Mouse (Mus musculus) monocyte, adult 2 months (primary cell): ENCODE measurements at regions not wholly inside any gene's neighbourhood (a gene's known extent, or its start where the extent isn't known, plus 50 kb on each side); places are given as distances from the start of the nearest gene placed in this dataset.

Source experiments
- DNase-seq, 2 experiments: peaks; one replicate each; pipeline ENCODE4 v3.0.0; 2022; ENCODE audit warnings: low spot score in 2 of 2, low read depth in 1 of 2

DNA sequence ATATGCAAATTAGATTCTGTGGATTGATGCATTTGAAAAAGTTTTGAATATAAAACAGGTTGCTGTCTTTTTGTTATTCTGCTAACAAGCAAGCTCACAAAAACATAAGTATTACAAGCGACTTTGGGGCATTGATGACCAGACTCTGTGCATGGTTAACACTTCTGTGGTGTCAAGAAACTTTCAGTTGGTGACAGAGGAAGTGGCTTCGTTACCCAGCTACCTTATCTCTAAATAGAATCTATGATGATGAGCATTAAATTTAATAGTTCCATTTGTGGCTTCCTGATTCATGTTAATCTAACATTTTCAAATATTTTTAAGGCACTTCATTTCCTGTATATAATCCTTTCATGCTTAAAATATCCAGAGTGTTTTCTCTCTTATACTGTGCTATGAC, 100.8 kb downstream of the Tm2d1 start:
- no peak for DNase-seq

DNA sequence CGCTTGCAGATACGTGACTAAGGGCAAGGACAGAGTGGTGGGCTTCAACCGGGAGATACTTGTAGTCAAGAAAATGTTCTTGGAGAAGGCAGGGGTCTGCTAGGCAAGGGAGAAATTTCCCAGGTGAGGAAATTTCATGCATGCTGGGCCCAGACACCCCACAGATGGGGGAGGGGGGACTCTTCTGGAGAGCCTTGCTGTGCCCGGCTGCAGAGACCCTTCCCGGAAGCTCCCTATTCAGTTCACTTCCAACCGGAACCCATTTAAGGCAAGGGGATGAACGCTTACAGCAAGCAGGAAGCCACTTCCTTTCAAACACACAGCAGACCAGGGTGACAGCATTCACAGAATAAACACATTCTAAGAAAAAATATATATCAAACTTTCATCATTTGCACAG, 124.8 kb downstream of the Tm2d1 start:
- no peak for DNase-seq

DNA sequence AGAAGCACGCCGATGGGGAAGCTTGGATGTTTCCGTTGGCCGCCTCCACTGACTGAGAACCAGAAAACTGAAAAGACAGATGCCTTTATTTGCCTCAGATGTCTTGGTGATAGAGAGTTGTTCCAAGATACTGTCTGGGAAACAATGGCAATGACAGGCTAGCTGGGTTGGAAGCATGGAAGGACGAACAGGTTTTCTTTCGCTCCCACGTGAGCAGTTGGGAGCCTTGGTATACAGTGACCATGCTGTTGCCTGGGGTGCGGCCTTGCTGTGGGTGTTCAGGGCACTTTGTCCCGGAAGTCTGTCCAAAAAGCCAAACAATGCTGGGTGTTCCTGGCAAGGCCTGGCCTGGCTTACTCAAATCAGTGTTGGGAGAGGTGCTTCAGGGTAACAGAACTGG, 125.4 kb downstream of the Tm2d1 start:
- DNase-seq, result no peak

DNA sequence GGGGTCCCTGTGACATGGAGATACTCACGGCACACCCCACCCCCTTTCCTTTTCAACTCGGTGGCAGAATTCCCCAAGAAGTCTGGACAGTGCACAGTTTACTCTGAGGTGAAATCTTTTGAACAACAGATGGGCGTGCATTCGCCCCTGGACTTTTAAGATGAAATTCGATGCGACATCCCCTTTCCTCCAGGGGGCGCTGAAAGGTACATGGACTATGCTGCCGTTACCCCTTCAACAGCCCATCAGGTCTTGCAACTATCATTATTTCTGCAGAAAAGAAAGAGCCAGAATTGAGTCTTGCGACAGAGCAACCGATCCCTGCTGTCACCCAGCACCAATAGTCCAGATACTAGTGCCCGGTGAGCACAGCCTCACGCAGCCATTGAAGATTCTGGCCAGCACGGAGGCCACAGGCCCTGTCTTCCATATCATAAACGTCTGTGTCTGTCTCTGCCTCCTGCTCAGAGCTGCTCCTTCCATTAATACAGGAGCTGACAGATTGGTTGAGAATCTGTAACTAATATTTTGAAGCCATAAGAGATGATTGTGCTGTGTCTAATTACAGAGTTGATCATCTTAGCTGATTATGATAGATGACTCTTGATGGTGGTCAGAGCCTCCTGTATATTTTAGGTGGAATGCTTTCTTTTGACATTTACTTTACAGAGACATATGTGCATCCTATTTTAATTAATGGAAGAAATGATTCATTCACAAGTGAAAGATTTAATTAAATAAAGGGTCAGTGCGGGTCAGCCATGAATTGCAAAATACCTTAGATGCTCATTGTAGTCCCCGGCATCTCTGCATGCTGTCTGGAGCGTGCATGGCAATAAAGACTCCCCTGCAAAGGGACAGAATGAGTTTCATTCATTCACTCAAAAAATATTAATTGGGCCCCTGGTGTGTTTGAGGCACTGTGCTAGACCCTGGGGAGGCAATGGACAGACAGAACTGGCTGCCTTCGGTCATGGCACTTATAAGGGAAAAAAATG, 128.0 kb downstream of the Tm2d1 start:
- DNase-seq, result no peak

DNA sequence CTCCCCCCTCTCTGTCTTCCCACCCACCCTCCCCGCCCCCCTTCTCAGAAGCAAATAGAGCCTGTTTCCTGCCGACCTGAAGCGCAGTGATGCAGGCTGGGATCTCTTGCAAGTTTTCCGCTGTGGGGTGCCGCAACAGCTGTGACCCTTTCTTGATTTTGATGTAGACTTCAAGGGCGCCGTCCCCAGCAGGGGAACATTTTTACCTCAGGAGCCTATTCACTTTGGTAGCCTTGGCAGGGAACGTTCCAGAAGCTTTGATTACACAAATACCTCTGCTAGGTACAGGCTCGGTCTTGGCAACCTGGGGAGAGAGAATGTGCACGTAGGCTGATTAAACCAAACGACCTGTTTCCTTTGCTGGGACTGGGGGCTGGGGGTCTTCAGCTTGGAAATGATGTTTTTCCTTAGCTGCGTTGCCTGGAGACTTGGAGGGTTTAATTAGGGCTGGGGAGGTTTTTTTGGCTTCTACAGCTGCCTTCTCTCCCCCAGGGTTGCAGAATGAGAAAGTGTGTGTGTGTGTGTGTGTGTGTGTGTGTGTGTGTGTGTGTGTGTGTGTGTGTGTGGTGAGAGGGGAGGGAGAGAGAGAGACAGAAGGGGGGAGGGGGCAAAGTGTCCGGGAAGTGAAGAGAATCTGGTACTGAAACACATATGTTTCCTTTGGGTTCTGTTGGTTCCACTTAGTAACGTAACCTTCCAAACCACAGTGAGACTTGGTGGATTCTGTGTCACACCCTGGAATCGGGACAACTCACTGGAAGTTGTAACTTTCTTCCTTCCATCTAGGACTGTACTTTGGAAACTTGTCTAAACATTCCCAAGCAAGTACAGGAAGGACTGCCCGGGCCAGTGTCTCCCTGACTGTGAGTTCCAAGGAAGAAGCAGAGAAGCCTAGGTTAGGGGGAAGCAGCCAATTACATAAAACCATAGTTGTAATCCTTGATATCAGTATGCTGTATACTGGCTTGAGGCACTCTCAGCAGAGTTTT, 138.9 kb downstream of the Tm2d1 start:
- no peak for DNase-seq

DNA sequence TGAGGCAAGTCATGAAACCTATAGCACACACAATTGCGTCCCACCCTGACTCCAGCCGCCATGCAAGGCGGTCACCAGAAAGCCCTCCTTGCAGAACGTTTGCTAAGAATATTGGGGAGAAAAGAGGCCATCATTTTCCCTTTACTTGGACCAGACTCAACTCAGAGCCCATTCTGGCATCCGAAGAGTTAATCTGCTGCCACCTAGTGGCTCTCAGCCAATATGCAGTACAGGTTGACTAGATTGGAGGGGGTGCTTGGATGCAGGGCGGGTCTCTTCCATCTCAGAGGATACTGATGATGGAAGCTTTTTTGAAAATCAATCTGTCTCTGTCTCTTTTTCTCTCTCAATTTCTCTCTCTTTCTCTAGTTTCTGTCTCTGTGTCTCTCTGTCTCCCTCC, 139.6 kb downstream of the Tm2d1 start:
- peak in 1 of 2 experiments; percentile 3 for DNase-seq

DNA sequence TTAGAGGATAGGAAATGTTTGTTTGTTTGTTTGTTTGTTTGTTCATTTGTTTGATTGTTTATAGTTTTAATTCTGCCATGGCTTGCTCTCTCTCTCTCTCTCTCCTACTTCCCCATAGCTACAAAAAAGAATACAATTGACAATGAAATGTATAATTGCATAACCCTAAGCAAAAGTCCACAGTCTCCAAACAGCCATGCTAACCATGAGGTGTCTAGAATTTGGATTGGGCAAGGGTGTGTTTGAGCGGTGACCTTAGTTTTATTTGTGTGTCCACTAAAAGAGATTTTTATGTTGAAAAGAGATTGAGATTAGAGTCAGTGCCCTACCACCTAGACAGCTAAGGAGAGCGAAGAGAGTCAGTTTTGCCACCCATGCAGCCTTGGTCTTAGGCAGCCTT, 141.2 kb downstream of the Tm2d1 start:
- no peak for DNase-seq

DNA sequence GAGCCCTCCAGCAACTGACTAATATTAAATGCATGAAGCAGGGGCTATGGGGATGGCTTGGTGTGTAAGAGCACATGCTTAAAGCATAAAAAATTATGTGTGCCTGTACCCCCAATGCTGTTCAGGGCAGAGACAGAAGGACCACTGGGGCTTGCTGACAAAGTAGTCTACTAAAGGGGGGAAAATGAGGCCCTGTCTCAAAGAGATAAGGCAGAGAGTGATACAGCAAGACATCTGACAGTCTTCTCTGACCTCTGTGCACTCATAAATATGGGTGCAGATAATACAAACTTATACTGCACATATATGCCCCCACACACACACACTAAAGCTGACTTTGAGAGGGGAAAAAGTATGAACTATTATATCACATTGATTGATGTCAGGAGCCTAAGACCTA, 142.8 kb downstream of the Tm2d1 start:
- no peak for DNase-seq

DNA sequence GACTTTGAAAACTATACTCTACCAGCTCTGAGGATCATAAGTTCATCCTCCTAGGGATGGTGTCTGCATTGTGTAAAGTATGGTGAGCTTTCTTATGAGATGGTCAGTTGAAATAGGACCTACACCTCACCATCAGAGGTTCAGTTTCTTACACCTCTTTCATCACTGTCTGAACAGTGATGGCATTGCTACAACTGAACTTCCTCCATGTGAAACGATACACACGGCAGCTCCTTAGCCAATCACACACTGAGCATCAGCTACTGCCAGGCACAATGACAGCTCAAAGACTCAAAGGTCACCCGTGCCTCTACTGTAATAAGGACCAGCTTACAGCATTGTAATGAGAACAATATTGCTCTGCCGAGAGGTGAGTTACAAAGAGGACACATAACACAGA, 145.0 kb downstream of the Tm2d1 start:
- no peak for DNase-seq

DNA sequence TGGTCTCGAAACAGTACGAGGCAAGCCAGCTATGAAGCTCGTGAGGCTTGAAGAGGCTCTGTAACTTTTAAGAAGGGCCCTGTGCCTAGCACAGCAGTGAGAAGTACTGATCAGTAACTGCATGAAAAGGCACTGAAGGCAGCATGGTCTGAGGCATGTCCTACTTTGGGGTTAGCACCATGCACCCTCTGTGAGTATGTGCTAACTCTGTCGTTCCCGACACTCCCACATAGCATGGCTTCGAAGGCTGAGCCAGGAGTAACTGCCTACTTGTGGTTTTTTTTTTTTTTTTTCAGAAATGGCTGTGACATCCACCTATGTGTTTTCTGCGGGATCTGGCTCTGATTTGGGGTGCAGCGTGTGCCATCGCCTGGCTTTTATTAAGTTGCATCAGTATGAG, 145.6 kb downstream of the Tm2d1 start:
- no peak for DNase-seq

DNA sequence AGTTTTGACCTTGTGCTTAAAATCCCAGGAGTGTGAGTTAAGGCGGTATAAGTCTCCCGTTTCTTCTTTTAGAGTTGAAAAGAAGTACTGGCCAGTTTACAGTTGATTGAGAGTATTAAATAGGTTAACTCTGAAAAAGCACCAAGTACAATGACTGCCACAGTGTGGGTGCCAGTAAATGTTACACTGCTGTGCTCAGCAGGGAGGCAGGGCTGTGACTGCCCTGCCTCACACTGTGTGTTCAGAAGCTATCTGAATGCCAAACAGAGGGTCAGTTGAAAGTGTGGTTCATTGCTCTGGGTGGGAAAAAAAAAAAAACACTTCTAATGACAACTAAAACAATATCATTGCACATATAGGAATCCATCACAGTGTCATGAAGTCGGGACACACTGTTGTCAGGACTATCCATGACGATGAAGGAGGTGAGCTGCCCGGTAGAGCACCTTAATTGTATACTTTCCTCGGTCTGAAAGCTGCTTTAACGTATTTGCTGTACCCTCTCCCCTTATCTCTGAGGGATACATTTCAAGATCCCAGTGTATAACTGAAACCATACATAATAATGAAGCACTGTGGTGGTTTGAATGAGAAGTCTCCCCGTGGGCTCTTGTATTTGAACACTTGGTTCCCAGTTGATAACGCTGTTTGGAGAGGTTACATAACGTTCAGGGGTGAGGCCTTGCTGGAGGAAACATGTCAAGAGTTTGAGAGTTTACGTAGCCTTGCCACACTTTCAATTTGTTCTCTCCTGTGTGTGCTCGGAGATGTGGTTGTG, 146.9 kb downstream of the Tm2d1 start:
- no peak for DNase-seq

DNA sequence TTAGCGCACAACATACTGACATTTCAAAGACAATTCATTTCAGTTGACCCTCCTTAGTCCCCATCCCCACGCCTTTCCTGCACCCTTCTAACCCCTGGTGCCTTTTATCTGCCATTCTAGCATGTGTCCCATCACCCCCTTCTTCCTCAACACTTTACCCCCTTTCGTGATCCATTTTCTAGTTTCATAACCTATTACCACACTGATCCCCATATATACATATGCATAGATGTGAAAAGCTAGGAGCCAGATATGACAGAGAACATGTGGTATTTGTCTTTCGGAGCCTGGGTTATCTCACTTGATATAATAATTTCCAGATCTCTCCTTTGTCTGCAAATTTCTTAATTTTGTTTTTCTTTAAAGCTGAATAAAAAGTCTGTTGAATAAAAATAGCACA, 154.9 kb downstream of the Tm2d1 start:
- DNase-seq, result no peak

DNA sequence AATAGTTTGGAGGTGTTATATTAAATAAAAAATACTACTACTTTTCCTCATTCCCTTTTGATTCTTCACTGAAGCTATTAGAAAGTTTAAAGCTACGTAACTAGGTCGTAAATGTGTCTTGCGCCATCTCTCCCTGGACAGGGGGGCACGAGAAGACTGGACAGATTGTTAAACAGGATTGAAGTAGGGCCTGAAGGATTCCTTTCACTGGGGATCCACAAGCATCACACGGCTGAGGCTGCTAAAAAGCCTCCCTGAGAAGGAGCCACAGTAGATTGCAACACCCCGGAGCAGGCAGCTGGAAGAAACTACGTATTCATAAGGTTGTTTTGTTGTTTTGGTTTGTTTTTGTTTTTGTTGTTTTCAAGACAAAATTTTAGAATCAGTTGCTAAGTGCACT, 158.7 kb downstream of the Tm2d1 start:
- DNase-seq, result no peak

DNA sequence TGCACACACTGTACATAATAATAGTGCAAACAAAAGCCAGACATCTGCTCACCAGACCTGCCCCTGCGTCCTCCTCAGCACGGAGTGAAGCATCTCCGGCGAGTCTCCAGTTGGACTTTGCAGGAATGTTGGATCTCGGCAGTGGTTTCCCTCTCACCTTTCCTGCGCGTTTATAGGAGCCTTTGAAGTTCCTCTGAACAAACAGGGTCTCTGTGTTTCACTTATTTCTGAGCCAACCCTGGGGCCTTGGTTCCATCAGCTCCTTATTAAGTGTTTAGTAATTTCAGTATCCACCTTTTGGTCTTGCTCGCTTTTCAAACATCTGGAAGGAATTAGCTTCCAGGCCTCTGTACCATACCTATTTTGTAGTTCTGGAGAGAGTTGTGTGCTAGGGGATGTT, 159.7 kb downstream of the Tm2d1 start:
- DNase-seq, result no peak

DNA sequence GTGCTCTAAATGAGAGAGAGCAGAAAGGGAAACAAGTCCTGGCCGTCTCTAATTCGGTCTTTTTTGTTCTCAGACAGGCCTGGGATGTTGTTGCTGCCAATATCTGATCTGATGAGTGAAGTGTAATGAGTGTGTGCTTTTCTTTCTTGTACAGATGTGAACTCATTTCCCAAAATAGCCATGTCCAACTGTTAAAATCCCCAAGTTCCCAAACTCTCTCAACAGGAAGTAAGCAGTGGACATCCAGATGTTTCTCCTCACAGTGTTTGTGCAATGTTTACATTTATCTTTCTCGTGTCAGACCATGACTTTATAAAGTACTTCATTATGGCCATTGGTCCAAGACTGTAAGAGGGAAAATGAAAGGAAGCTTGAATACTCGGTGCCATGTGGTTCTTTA, 161.5 kb downstream of the Tm2d1 start:
- DNase-seq, result no peak

DNA sequence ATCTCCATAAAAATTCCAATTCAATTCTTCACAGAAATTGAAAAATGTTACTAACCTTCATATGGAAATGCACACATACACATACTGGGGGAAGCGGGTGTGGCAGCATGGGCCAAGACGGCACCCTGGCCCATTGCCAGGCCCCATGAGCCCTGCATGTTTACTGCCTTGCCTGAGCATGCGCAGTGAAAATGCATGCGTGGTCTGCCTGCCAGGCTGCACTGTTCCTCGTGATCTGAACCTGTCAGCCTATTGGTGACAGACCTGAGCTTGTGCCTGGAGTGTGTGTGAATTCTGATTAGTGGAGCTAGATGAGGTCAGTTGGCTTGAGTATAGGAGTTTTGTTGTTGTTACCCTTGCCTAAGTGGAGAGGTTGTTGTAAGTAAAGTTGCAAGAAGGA, 167.9 kb downstream of the Tm2d1 start:
- no peak for DNase-seq

DNA sequence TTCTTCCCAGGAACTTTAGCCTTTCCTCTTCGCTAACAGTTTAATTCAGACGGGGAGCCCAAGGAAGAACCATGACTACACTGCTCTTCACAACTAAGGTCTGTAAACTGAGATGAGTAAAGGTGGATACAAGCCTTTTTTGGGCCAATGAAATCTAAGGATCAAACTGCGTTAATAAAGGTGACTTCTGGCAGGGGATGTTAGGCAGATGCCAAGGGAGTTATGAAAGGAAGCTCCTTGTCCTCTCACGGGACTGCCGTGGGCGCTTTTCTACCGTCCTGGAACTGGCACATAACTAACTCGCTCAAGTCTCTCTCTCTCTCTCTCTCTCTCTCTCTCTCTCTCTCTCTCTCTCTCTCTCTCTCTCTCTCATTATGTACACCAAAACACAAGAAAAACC, 175.7 kb downstream of the Tm2d1 start:
- DNase-seq, result no peak

DNA sequence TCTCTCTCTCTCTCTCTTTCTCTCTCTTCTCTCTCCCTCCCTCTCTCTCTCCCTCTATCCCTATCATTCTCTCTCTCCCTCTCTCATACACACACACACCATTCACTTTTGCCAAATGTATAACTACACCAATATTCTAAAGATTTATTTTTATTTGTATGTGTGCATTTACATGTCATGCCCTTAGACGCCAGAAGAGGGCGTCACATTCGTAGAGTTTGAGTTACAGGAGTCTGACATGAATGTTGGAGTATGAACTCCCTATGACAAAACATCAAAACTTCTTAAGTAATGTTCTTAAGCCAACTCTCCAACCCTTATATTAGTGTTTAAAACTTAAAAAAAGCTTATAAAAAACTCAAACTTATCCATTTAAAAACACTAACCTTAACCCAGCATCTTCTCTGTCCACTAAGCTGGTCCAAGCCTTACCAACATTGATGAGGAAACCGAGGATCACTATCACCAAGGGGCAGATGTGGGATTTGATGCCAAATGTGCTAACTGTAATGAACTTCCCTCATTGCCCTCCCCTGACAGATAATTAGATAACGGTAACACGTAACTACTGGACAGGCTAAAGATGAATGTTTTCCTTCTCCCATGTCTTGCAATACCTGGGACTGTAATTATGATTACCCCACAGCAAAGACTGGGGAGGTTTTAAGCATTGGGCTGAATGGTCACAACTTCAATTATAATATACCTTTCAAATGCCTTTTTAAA, 176.7 kb downstream of the Tm2d1 start:
- no peak for DNase-seq

DNA sequence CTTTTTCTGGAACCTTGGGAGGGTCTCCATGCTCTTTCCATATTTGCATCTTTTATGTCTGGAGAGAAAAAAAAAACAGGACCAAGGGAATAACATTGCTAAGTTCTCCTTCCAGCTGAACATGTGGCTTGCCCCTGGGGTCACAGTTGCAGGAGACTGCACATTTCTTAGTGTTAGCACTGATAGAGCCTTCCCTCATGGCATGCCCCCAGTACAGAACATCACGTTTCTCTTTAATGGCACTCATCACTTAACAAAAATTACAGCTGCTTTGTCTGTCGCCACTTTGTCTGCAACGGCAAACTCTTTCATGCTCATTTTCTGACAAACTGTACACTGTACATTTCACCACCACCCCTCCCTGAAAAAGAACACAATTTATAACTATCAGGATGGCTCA, 180.0 kb downstream of the Tm2d1 start:
- no peak for DNase-seq

DNA sequence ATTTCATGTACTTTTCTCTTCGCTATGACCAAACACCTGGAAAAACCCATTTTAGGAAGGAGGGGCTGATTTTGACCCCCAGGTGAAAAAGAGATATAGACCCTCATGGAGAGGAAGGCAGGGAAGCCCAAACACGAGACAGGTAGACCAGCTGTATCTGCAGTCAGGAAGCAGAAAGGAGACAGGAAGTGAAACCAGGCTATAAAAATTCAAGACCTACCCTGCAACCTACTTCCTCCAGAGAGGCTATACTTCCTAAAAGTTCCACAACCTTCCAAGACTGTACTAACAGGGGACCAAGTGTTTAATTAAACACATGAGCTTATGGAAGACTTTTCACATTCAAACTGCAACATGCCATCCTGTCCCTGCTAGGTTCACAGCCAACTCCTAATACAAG, 180.9 kb downstream of the Tm2d1 start:
- no peak for DNase-seq

DNA sequence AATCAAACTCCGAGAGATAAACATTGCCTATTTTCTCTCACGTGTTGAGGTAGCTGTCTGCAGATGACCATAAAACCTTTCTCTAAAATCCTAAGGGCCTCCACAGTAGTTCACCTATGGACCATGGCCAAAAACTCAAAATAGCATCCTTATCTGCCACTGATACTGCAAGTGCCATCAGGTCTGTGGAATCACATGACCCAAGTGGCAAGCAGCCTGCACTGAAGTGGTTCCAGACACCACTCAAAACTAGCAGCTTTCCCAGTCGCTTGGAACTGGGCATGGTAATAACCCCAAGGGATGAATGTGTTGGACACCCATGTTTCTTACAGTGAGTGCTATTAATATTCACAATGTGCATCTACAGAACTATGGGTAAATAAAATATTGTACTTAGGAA, 182.0 kb downstream of the Tm2d1 start:
- no peak for DNase-seq
